9 mouse cellular contexts compared by ENCODE assay signal in the genomic region with DNA sequence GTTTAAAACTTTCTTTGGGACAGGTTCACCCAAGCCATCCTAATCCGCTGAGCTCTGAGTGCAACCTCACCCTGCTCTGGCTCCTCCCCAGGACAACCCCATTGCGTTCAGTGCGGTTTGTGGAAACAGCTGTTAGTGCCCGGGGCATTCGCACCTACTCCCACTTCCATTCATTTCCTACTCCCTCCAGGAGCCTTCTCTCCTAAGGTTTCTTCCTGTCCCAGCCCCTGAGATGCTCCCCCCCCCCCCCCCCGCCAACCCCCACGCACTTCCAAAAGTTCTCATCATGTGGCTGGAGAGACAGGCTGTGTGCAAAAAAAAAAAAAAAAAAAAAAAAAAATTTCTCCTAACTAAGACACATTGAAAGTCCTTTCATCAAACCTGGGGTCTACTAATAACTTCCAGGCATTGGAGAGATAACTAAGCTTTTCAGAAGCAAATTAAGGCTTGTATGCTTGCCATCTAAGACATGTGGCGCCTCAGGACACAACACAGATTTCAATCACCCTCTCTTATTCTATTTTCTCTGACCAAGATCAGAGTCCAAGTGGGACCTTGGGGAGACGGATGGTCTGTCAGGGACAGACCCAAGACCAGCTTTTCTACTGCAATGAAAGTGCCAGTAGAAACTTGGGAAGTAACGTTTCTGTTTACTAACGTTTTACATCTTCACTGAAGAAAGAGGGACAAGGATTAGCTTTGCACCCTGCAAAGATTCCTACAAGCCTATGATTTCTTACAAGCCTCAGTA. TPM values are rescaled to one million over a fixed set of nuclear protein-coding genes. Genes with fewer than 3 reads are reported as not detected.
DNase-seq lines count a peak whose midpoint lies in the region; ATAC-seq and TF ChIP-seq lines count a peak whose summit lies in the region.
"Had no signal": no experiment of that assay in that cellular context is flagged by ENCODE, and none has a peak within 500 bp of the region (broad histone marks: within the 10 kb centered on the region; RNA-seq: fewer than 3 reads in every experiment).

No protein-coding gene starts in this region.

- peaks cover 10% of the 10 kb centered on the region; the same call in 1 of the 2 replicates for H3K36me3 ChIP-seq in heart, embryonic 12.5 days
- H3K36me3 ChIP-seq in G1E (replicated peaks), result peaks cover 9% of the 10 kb centered on the region
- no peaks in the 10 kb centered on the region for H3K36me3 ChIP-seq in liver, postnatal 0 days (replicated peaks; ENCODE audit: insufficient read depth, low read length)

- peak overlapping the region; percentile 77 for H3K4me3 ChIP-seq in heart, embryonic 12.5 days
- H3K4me3 ChIP-seq in G1E (ENCODE audit: low read depth, low read length), result peak overlapping the region; percentile 93
- H3K4me3 ChIP-seq in liver, postnatal 0 days (ENCODE audit: low read depth, low read length), result peak overlapping the region; percentile 78

- H3K4me1 ChIP-seq in heart, embryonic 12.5 days (replicated peaks), result no peaks in the 10 kb centered on the region
- peaks cover 5% of the 10 kb centered on the region for H3K4me1 ChIP-seq in G1E (ENCODE audit: insufficient read depth, low read depth, low read length)
- 0 out of 2 replicates have a peak, but pooled peaks cover 2% of the 10 kb centered on the region for H3K4me1 ChIP-seq in liver, postnatal 0 days (ENCODE audit: insufficient read depth)

- no peak for ATAC-seq in heart, embryonic 12.5 days (ENCODE audit: insufficient number of reproducible peaks, low FRiP score)
- ATAC-seq in G1E (ENCODE audit: extremely low read depth, insufficient number of reproducible peaks, low FRiP score, poor library complexity, severe bottlenecking), result no peak
- no peak for ATAC-seq in liver, postnatal 0 days
- ATAC-seq in erythroid progenitor cell, adult 5-6 weeks (replicated peaks; ENCODE audit: low FRiP score, poor library complexity, severe bottlenecking), result no peak

- peak overlapping the region; percentile 70 for H3K4me2 ChIP-seq in heart, embryonic 12.5 days
- peak overlapping the region; percentile 68 for H3K4me2 ChIP-seq in liver, postnatal 0 days (ENCODE audit: low read depth, low read length)

- 27% methylated on average over 10 of the region's 11 CpGs for whole genome bisulfite sequencing in heart, embryonic 12.5 days
- 27% methylated on average over 11 of the region's 11 CpGs for WGBS in liver, postnatal 0 days (ENCODE audit: insufficient replicate concordance)

- H3K27ac ChIP-seq in heart, embryonic 12.5 days (ENCODE audit: poor library complexity, severe bottlenecking), result no peak overlapping the region
- H3K27ac ChIP-seq in liver, postnatal 0 days (ENCODE audit: low read depth), result peak overlapping the region; percentile 84; the same call in 1 of the 2 replicates

- H3K27me3 ChIP-seq in heart, embryonic 12.5 days (replicated peaks), result peaks cover 3% of the 10 kb centered on the region; the same call in 1 of the 2 replicates
- peaks cover 11% of the 10 kb centered on the region for H3K27me3 ChIP-seq in G1E (ENCODE audit: insufficient read depth, low read length)
- H3K27me3 ChIP-seq in liver, postnatal 0 days (ENCODE audit: insufficient read depth, low read length), result no peaks in the 10 kb centered on the region
- H3K27me3 ChIP-seq: Patski had no signal

- H3K9ac ChIP-seq in heart, embryonic 12.5 days, result peak overlapping the region; percentile 84
- H3K9ac ChIP-seq in liver, postnatal 0 days (replicated peaks), result peak overlapping the region; percentile 78

- DNase-seq in heart, adult 9 months (ENCODE audit: low spot score in 2 of 2), result no peak
- no peak for DNase-seq in G1E (ENCODE audit: low spot score)
- peak; percentile 54 for DNase-seq in gonadal fat pad, adult 2 months (ENCODE audit: low read depth)
- DNase-seq in liver, postnatal 0 days, result no peak
- no peak for DNase-seq in cerebellum, adult 9-10 months
- no peak for DNase-seq in right cerebral cortex, adult 2 months (ENCODE audit: low spot score in 2 of 2)

- TF ChIP-seq CTCF in G1E (IDR thresholded peaks at IDR 0.05; ENCODE audit: low read depth, low read length), result no peak
- TF ChIP-seq CTCF in liver, postnatal 0 days (IDR thresholded peaks at IDR 0.05; ENCODE audit: low read depth), result no peak

- TF ChIP-seq EP300 in liver, postnatal 0 days (IDR thresholded peaks at IDR 0.05; ENCODE audit: low read depth), result no peak

- H3K9me3 ChIP-seq in heart, embryonic 12.5 days (replicated peaks), result no peaks in the 10 kb centered on the region
- no peaks in the 10 kb centered on the region for H3K9me3 ChIP-seq in G1E (replicated peaks)
- no peaks in the 10 kb centered on the region for H3K9me3 ChIP-seq in liver, postnatal 0 days (ENCODE audit: low read length)

RNA-seq across cellular contexts. Expression of a gene that starts 0.5 kb away (rescaled TPM):
- polyA plus RNA-seq in heart, embryonic 12.5 days (2016; fragmentation: Nextera tagmentation; extraction: Ambion mirVana), result 12.8 and 15.3 TPM in 2 replicates
- total RNA-seq in G1E (2014; fragmentation: Nextera tagmentation), result 14.4 and 16.3 TPM in 2 replicates
- total RNA-seq in G1E (2017), result 10.6 and 11.2 TPM in 2 replicates
- polyA plus RNA-seq in G1E (2012), result 1.1 and 3.4 TPM in 2 replicates
- 2.1 and 2.4 TPM in 2 replicates for polyA plus RNA-seq in gonadal fat pad, adult 2 months (2012; rRNA removed)
- polyA plus RNA-seq in liver, postnatal 0 days (2015; fragmentation: Nextera tagmentation; extraction: Ambion mirVana), result 3.8 and 4.0 TPM in 2 replicates
- total RNA-seq in erythroid progenitor cell, adult 5-6 weeks (2015; ENCODE audit: low replicate concordance), result 17.2 and 22.7 TPM in 2 replicates
- total RNA-seq in erythroid progenitor cell, adult 5-6 weeks (2017; ENCODE audit: low replicate concordance), result 24.7 and 28.1 TPM in 2 replicates

RNA-seq across cellular contexts. Expression of a gene that starts 53.3 kb away (rescaled TPM):
- polyA plus RNA-seq in heart, embryonic 12.5 days (2016; fragmentation: Nextera tagmentation; extraction: Ambion mirVana), result 3.4 and 3.8 TPM in 2 replicates
- total RNA-seq in G1E (2014; fragmentation: Nextera tagmentation) (not detected in 2 replicates), G1E (2017) (0.12 and 0.16 TPM in 2 replicates)
- polyA plus RNA-seq in G1E (2012), result not detected in 2 replicates
- 11.8 and 14.3 TPM in 2 replicates for polyA plus RNA-seq in gonadal fat pad, adult 2 months (2012; rRNA removed)
- 0.36 and 0.42 TPM in 2 replicates for polyA plus RNA-seq in liver, postnatal 0 days (2015; fragmentation: Nextera tagmentation; extraction: Ambion mirVana)
- 0.36 and 0.42 TPM in 2 replicates for total RNA-seq in erythroid progenitor cell, adult 5-6 weeks (2015; ENCODE audit: low replicate concordance)
- 0.08 and 1.0 TPM in 2 replicates for total RNA-seq in erythroid progenitor cell, adult 5-6 weeks (2017; ENCODE audit: low replicate concordance)

RNA-seq across cellular contexts. Expression of a gene that starts 58.7 kb away (rescaled TPM):
- polyA plus RNA-seq in heart, embryonic 12.5 days (2016; fragmentation: Nextera tagmentation; extraction: Ambion mirVana), result not detected in 2 replicates
- total RNA-seq in G1E (2014; fragmentation: Nextera tagmentation) (not detected in 2 replicates), G1E (2017) (0.06 and 0.11 TPM in 2 replicates)
- polyA plus RNA-seq in G1E (2012), result not detected in 2 replicates
- polyA plus RNA-seq in gonadal fat pad, adult 2 months (2012; rRNA removed), result 3.1 and 7.0 TPM in 2 replicates
- polyA plus RNA-seq in liver, postnatal 0 days (2015; fragmentation: Nextera tagmentation; extraction: Ambion mirVana), result not detected in 2 replicates
- total RNA-seq in erythroid progenitor cell, adult 5-6 weeks (2015; ENCODE audit: low replicate concordance), result not detected in 2 replicates
- total RNA-seq in erythroid progenitor cell, adult 5-6 weeks (2017; ENCODE audit: low replicate concordance), result not detected in 2 replicates
- polyA plus RNA-seq: Patski had no signal
